Mouse (Mus musculus) spleen, postnatal 10 days (tissue): ENCODE data around the gene Slc17a6.
"Not testable (repeated sequence)": the region's sequence is repeated elsewhere in the genome, so short reads cannot be mapped to it uniquely, and the experiment has no call there.

ENCODE experiments used
- DNase-seq, 2 experiments: peaks; one replicate each; pipeline ENCODE4 v3.0.0; 2021 to 2022; ENCODE audit warnings: low spot score in 2 of 2

Slc17a6 gene

DNA sequence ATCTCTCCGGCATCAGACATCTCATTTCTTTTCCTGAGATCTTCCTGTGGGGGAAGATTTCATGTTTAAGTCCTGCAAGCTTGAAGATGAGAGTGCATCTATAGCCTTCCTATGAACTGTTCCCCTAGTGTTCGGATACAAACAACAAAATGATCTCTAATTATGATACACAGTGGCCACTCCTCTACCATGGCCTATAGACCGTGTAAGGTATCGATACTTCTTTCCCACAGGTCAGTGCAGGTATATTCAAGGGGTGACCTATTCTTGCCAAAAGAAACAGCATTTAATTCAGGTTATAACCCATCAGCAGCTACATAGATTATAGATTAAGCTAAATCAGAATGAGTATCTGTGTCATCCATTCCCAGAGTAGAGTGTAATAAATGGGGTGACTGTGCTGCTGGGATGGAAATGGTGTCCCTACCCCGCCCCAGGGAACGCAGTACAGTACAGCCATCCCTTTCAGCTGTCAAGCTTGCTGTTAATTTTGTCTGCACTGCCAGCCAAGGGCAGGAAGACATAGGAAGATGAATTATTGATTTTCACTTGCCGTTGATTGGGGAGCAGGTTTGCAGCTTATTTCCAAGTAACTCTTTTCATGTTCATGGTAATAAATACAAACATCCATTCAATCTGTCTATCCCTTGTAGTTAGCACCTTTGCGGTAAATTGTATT is 71.9 kb downstream of the Slc17a6 start:
- no peak for DNase-seq

DNA sequence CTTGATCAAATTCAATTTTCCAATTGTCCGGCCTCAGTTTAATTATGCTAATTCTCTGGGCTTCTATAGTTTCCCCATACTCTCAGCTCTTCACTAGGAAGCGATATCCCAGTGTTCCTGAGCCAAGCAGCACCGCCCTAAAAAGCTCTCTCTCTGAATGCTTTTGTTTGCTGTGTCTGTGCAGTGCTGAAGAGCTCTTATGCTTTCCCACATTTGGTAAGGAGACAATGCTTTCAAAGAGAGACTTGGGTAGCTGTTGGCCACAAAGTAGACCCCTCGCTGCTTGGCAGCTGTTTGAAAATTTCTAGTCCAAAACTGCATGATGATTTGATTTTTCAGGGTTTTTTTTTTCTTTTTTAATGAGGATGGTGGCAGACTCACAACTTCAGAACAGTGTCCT is 72.6 kb downstream of the Slc17a6 start:
- no peak for DNase-seq

DNA sequence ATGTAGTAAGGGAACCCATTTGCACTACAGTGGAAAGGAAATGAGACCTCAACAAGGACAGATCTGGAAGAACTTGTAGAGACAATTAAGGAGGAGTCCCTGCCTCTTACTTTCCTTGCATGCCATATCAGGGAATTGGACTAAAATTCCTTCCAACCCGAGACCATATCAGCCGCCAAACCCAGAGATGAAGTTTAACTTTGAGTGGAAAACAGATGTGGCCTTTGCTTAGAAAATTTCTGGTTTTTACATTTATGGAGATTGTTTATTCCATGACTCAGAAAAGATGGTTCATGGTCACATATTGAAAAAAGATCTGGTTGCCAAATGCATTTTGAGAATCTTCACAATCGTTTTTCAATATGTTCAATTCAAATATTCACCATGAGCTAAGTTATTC is 87.7 kb downstream of the Slc17a6 start:
- DNase-seq, result no peak

DNA sequence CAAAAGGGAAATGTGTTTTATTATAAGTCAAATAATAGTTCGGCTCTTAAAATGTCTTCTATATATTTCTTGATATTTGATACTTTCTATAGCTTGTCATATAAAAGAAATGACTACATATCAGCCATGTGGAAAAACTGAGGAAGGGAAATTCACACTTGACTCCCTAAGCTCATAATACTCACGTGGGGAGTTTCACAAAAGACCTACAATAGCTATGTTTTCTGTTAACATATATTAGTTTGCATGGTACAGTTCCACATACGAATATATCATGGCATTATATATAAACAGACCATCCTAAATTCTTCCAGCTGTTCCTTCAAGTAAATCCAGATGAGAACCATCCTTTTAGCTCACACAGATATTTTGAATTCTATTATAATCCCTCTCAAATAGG is 88.5 kb downstream of the Slc17a6 start:
- not testable (repeated sequence) for DNase-seq

DNA sequence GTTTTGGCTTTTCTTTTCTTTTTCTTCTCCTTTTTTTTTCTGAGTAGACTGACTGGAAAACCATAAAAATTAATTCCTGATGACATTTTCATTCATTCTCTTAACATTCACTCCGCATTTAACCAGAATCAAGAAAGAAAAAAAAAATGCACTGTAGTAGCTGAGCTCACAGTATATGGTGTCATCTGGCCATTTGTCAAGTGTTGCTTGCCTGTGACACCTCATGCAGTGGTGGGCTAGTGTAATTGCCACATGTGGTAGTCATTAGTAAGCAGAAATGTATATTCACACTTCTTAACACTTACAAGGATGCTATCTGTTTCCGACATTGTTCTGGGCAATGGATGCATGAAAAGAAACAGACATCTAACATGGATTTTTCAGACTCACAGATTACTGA is 94.0 kb downstream of the Slc17a6 start:
- no peak for DNase-seq
